Mouse (Mus musculus) C2C12 (cell line): ENCODE measurements around the gene Hoxa9. TPM values are rescaled to one million over a fixed set of nuclear protein-coding genes. Genes with fewer than 3 reads are reported as not detected.

Experiments used
- H3K27me3 ChIP-seq: one replicate; pipeline ENCODE4 v1.6.1; 2011; ENCODE audit not compliant: control insufficient read depth, insufficient read depth, insufficient read length
- H3K36me3 ChIP-seq: one replicate; pipeline ENCODE4 v1.6.1; 2011; ENCODE audit not compliant: control insufficient read depth, insufficient read depth
- H3K4me3 ChIP-seq: one replicate; pipeline ENCODE4 v1.5.1; 2011; ENCODE audit warnings: mild to moderate bottlenecking, control low read depth; ENCODE audit not compliant: poor library complexity, insufficient read depth, severe bottlenecking
- H3K79me2 ChIP-seq: one replicate; pipeline ENCODE4 v1.6.1; 2011; ENCODE audit not compliant: control insufficient read depth, insufficient read depth
- H3K79me3 ChIP-seq: one replicate; pipeline ENCODE4 v1.6.1; 2011; ENCODE audit warnings: low read depth, control low read depth
- H3ac ChIP-seq: one replicate; pipeline ENCODE3; 2011; ENCODE audit warnings: low read depth; ENCODE audit not compliant: control insufficient read depth, insufficient read length
- CEBPB ChIP-seq: IDR thresholded peaks from one replicate; pipeline ENCODE4 v1.6.1; 2011; ENCODE audit warnings: low read depth, mild to moderate bottlenecking, control low read depth, moderate library complexity
- CTCF ChIP-seq: IDR thresholded peaks from one replicate; pipeline ENCODE4 v1.5.1; 2011; ENCODE audit not compliant: control insufficient read depth, insufficient read depth, insufficient read length
- FOSL1 ChIP-seq: IDR thresholded peaks from one replicate; pipeline ENCODE4 v1.8.0; 2011; ENCODE audit warnings: mild to moderate bottlenecking, low read length; ENCODE audit not compliant: poor library complexity, insufficient read depth, severe bottlenecking
- MAX ChIP-seq: IDR thresholded peaks from one replicate; pipeline ENCODE4 v1.6.1; 2011; ENCODE audit warnings: mild to moderate bottlenecking, control low read depth
- MYOD1 ChIP-seq: IDR thresholded peaks from one replicate; pipeline ENCODE4 v1.6.1; 2011; ENCODE audit warnings: low read depth; ENCODE audit not compliant: control insufficient read depth, insufficient read length
- MYOG ChIP-seq: IDR thresholded peaks from one replicate; pipeline ENCODE4 v1.6.1; 2011; ENCODE audit not compliant: control insufficient read depth, insufficient read length; ENCODE audit errors: extremely low read depth
- USF1 ChIP-seq: IDR thresholded peaks from one replicate; pipeline ENCODE4 v1.6.1; 2011; ENCODE audit warnings: low read depth, mild to moderate bottlenecking, control low read depth, moderate library complexity
- polyA plus RNA-seq: library from polyadenylated mRNA; unstranded; fragments of >200 nt; fragmentation: generic; extraction: Trizol; gene quantifications from one replicate; pipeline ENCODE4 v1.2.1, GENCODE M21; 2012; ENCODE audit warnings: missing spikeins

Gene Hoxa9
- polyA plus RNA-seq, 1 experiment, result 19.3 TPM

GRCm38 (mm10) chr6:52217895-52218642 lies 12.8 kb downstream of the Hoxa9 start:
- peaks cover 58% of the 10 kb centered on the region for H3K79me2 ChIP-seq
- H3K4me3 ChIP-seq, result no peak overlapping the region
- H3ac ChIP-seq, result peak overlapping the region; percentile 5
- H3K27me3 ChIP-seq, result no peaks in the 10 kb centered on the region
- TF ChIP-seq MAX, result no peak
- TF ChIP-seq MYOD1, result no peak
- TF ChIP-seq CTCF, result no peak
- no peak for TF ChIP-seq FOSL1
- TF ChIP-seq MYOG, result no peak
- no peak for TF ChIP-seq CEBPB
- no peak for TF ChIP-seq USF1
- H3K79me3 ChIP-seq, result peaks cover 18% of the 10 kb centered on the region
- peaks cover under 1% of the 10 kb centered on the region for H3K36me3 ChIP-seq

GRCm38 (mm10) chr6:52217459-52217768 lies 13.5 kb downstream of the Hoxa9 start:
- no peaks in the 10 kb centered on the region for H3K27me3 ChIP-seq

GRCm38 (mm10) chr6:52216691-52217458 lies 14.0 kb downstream of the Hoxa9 start:
- Histone ChIP-seq H3ac (peak overlapping the region; percentile 80), H3K79me2 (peaks cover 58% of the 10 kb centered on the region), H3K36me3 (no peaks in the 10 kb centered on the region), H3K27me3 (no peaks in the 10 kb centered on the region), H3K4me3 (peak overlapping the region; percentile 57), H3K79me3 (peaks cover 19% of the 10 kb centered on the region)
- TF ChIP-seq USF1 (no peak), CTCF (no peak), MYOD1 (no peak), FOSL1 (no peak), MAX (no peak), CEBPB (no peak), MYOG (no peak)

More at GRCm38 (mm10) chr6:52217459-52217768, 13.5 kb downstream of the Hoxa9 start:
- TF ChIP-seq CEBPB (no peak), USF1 (peak; percentile 96), MAX (no peak), MYOD1 (no peak), MYOG (no peak)
- H3K79me2 ChIP-seq, result peaks cover 57% of the 10 kb centered on the region
- H3K79me3 ChIP-seq, result peaks cover 15% of the 10 kb centered on the region
- peak overlapping the region; percentile 66 for H3ac ChIP-seq
- peak overlapping the region; percentile 57 for H3K4me3 ChIP-seq
- H3K36me3 ChIP-seq, result no peaks in the 10 kb centered on the region

GRCm38 (mm10) chr6:52215771-52216535 lies 14.9 kb downstream of the Hoxa9 start:
- H3K79me3 ChIP-seq, result peaks cover 26% of the 10 kb centered on the region
- no peaks in the 10 kb centered on the region for H3K27me3 ChIP-seq
- TF ChIP-seq CEBPB, result no peak
- TF ChIP-seq CTCF, result no peak
- TF ChIP-seq MYOD1, result no peak
- no peak for TF ChIP-seq USF1
- TF ChIP-seq FOSL1, result no peak
- peaks cover 67% of the 10 kb centered on the region for H3K79me2 ChIP-seq
- H3ac ChIP-seq, result peak overlapping the region; percentile 47
- H3K4me3 ChIP-seq, result peak overlapping the region; percentile 57
- no peaks in the 10 kb centered on the region for H3K36me3 ChIP-seq

- no peaks in the 10 kb centered on the region for H3K27me3 ChIP-seq
Observed at GRCm38 (mm10) chr6:52215070-52215469, 15.8 kb downstream of the Hoxa9 start.

More at GRCm38 (mm10) chr6:52215070-52215469, 15.8 kb downstream of the Hoxa9 start:
- TF ChIP-seq CTCF, result no peak
- no peak for TF ChIP-seq CEBPB
- no peak for TF ChIP-seq MYOD1
- no peak for TF ChIP-seq FOSL1
- no peak for TF ChIP-seq MAX
- TF ChIP-seq MYOG, result no peak
- no peak for TF ChIP-seq USF1
- Histone ChIP-seq H3K36me3 (no peaks in the 10 kb centered on the region), H3ac (no peak overlapping the region), H3K79me3 (peaks cover 34% of the 10 kb centered on the region), H3K4me3 (no peak overlapping the region), H3K79me2 (peaks cover 74% of the 10 kb centered on the region)
